Mouse (Mus musculus) lung, postnatal 36 days (tissue): ENCODE measurements around the gene G3bp2.
A peak's percentile ranks its signal among the peaks of the same experiment; 100 is the strongest.

Source experiments
- DNase-seq: peaks from one replicate; pipeline ENCODE4 v3.0.0; 2022; ENCODE audit warnings: mixed read lengths

The G3bp2 gene

GRCm38 (mm10) chr5:92009827-92010226 is 73.7 kb downstream of the G3bp2 start:
- DNase-seq = no peak

GRCm38 (mm10) chr5:92003011-92003410 is 80.5 kb downstream of the G3bp2 start:
- peak; percentile 61 for DNase-seq
